Mouse (Mus musculus): ENCODE data around the gene Fgd6.

Fgd6 gene

DNA sequence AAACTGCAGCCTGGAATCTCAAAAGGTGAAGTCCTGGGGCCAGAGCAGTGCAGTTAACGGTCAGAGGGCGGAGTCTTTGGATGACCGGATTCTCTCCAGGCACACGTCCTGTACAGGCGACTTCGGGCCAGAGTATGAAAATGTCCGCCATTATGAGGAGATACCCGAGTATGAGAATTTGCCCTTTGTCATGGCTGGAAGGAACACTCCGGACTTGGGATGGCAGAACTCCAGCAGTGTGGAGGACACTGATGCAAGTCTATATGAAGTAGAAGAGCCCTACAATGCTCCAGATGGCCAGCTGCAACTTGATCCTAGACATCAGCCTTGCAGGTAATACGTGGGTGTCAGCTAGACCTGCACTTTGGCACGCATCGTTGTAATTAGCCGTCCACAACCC lies 9.5 kb downstream of the Fgd6 start:
- DNase-seq (ENCODE audit: low read depth, low spot score) = no peak

DNA sequence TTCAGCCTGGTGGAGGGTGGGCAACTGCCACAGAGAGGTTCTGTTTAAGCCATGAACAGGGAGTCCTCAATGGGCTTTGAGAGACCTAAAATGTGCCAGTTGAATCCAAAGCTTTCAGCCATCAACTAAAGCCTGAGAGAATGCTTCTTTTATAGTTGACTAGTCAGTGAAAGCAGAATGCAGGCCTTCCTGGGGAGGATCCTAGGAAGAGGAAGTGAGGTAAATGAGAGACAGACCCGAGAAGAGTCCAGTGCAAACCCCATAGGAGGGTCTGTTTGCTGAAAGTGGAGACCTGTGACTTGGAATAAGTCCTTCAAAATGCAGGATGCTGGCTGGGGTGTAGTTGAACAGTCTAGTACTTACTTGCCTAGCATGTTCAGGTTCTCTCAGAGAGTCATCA lies 11.2 kb downstream of the Fgd6 start:
- DNase-seq (ENCODE audit: low read depth, low spot score) = no peak

DNA sequence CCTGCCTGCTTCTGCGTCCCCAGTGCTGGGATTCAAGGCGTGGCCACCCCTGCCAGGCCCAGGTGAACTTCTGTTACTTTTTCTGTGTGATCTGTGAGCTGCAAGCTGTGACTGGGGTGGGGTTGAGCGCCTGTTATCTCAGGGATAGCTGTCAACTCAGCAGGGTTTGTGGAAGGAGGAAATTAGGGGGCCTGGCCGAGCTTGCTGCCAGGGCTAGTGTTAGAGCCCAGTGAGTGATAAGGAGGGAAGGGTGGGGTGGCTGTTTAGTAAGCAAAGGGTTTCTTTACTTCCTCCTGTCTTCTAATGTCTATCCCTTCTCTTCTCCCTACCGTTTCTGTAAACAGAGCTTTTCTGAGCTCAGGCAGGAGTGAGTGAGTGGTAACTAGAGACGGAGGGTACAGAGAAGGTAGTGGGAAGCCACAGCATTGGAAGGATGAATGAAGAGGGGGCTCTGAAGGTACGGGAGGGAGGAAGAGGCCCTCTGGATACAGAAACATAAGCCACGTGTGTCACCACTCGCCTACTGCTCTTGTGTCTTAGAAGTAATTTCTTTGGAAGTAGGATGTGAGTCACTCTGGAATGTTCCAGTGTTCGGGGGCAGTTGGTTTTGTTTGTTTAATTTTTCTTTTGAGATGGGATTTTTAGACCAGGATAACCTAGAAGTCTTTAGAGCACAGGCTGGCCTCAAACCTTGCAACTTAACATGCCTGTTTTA lies 12.2 kb downstream of the Fgd6 start:
- DNase-seq (ENCODE audit: low read depth, low spot score) = no peak

DNA sequence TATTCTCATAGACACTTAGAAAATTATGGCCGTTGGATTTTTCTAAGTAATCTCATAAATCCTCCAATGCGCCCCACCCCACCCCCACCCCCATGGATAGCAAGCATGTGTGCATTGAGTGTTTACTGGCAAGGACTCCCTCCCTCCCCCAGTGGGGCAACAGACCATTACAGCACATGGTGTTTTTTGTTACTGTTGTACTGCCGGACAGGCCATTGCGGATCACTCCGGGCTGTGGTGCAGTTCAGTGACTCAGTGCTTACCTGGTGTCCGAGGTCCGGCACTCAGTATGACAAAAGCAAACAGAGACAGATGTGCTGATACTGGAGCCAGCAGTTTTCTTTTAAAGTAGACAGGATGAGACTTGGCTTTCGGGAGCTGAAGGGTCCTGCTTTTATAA lies 13.3 kb downstream of the Fgd6 start:
- DNase-seq (ENCODE audit: low read depth, low spot score) = no peak

DNA sequence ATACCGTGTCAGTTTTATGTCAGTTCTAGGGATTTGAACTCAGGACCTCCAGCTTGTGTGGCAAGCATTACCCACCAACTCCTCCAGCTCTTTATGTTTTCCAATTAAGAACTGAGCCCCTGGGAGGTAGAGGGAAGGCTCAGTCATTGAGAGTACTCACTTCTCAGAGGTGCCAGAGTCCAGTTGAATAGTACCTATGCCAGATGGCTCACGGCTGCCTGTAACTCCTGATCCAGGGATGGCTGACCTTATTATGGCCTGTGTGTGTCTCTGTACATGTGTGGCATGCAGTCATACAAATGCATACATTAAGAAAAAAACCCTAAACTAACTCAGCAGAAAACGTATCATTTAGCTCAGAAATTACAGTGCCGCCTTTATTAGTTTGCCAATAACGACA lies 14.9 kb downstream of the Fgd6 start:
- no peak for DNase-seq (ENCODE audit: low read depth, low spot score)

DNA sequence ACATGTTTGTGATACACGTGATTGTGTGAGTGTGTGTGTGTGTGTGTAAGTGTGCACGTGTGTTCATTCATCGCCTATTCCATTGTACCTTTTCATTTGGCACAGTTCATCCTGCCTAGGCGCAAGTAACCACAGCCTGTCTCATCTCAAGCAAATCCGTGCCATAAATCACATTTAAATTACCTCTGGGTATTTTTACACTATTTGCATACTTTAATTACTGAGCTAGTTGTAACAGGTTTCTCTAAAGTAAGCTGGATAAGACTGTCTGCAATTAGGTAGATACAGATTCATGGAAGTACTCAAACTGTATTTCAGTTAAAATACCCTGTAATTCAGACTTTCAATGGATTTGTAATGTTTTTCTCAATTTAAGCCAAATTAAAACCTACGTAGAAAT lies 20.7 kb downstream of the Fgd6 start:
- DNase-seq (ENCODE audit: low read depth, low spot score) = no peak

DNA sequence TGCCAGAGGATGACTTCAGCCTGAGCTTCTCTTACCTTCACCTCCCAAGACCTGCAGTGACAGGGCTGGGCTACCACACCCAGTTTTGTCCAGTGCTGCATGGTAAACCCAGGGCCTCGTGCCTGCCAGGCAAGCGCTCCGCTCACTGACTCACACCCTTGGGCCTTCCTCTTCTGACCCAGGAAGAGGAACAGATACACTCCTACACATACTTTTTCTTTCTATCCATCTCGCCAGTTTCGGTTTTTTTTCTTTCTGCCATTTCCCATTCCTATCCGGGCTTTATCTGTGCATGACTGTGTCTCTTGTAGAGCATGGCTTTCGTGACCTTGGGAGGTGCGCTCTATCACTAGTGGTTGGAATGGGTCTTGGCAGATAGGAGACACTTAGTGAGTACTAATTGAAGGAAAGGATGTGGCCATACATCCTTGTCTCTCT lies 23.8 kb downstream of the Fgd6 start:
- no peak for DNase-seq (ENCODE audit: low read depth, low spot score)

DNA sequence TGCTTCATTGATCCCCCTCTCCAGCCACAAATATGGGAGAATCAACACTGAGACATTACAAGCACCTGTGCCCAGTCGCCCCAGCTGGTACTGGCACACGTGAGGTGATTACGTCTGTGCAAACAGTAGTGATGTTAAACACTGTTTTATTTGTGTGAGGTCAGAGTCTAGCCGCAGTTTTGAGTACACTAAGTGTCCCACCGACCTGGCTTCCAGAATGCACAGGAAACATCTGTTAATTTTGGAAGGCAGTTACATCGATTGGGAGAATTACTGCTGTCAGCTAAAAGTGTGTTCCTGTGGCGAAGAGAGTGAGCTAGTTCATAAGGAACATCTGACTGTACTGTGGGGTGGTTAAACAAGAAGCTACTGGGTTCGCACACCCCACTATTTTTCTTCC lies 24.4 kb downstream of the Fgd6 start:
- no peak for DNase-seq (ENCODE audit: low read depth, low spot score)

DNA sequence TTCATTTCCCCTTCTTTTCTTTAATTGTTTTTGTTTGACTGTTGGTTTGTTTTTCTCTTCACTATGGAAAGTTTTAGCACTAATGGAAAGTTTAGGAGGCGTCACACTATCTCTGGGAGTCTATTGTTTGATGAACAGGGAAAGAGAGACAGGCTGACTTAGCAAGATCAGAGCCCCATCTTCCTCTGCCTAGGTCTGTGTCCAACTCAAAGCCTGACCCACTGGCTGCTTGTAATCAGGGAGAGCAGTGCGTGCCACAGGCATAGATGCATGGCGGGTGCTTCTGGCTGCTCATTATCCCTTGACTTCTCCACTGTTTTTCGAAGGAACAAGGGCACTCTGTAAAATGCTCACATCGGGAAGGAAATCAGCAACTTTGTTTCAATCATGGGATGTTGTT lies 26.6 kb downstream of the Fgd6 start:
- no peak for DNase-seq (ENCODE audit: low read depth, low spot score)

DNA sequence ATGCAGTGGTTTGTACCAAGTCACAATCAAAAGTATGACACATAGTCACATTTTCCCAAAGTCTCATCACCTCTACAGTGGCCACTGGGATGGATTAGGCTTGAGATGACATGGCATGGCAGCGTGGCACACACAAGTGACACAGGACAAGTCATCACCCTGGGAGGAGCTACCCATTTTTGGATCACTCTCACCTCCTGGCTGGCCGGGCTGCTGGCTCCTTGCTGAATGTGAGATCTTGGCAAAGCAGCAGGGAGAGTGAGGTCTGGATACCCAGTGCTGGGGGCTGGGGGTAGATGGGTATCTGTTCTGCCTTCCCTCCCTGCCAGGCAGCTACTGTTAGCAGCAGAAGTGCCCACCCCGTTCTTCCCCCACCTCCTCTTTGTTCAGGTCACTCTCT lies 31.1 kb downstream of the Fgd6 start:
- DNase-seq (ENCODE audit: low read depth, low spot score) = no peak

DNA sequence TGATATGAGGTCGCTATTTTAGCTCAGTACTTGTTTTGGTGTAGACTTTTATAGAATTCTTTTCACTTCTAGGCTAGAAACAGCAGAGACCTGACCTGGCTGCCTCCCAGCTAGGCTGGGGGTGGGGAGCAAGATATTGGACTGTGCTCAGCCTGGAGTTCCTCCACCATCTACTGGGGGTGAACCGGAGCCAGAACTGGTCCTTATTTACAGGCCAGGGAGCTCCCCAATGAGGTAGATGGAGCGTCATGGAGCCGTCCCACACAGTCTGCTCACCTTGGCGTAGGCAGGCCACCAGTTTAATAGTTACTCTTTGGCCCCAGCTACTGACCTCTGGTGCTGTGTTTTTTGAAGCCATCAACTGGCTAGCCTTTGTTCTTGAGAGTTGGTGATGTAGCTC lies 32.9 kb downstream of the Fgd6 start:
- DNase-seq (ENCODE audit: low read depth, low spot score) = no peak

DNA sequence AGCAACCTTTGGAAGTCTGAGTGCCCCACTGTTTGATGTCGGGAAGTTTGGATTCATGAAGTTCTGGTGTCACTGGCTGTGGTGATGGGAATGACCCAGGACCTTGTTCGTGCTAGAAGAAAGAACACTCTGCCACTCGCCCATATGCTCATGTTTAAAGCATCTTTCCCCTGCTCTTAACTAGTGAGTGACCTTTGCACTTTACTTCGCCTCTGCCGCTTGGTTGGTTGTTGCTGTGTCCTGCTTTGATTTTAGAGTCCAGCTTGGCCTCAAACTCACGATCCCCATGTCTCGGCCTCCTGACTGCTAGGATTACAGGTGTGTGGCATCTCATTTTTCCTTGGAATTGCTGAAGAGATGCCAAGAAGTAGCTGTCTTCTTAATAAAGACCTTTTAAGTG lies 35.8 kb downstream of the Fgd6 start:
- DNase-seq (ENCODE audit: low read depth, low spot score) = no peak

DNA sequence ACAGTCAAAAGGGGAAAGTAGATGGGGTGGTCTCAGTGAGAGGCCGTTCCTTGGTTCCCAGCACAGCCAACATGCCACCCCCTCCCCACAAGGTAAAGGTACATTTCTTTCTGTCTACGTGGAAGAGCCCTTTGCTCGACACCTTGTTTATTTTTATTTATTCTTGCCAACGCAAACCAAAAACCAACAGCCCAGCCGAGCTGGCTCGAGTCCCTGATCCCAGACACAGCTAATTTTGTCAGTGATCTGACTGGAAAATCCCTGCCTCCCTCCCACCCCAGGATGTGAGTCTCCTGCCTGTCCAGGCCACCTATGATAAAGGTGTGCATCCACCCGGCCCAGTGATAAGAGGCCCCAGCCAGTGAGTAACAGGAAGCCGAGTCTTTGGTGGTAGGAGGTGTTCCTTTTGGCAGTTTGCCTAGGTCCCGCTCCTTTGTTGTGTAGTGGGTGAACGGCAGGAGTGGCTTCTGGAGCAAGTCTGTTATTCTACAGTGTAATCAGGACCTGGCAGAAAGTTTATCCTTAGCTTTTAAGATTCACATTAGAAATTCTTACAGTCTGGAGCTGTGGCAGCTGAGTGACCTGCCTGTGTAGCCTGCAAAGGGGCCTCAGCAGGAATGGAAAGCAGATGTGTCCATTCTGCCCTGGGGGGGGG lies 36.6 kb downstream of the Fgd6 start:
- no peak for DNase-seq (ENCODE audit: low read depth, low spot score)

DNA sequence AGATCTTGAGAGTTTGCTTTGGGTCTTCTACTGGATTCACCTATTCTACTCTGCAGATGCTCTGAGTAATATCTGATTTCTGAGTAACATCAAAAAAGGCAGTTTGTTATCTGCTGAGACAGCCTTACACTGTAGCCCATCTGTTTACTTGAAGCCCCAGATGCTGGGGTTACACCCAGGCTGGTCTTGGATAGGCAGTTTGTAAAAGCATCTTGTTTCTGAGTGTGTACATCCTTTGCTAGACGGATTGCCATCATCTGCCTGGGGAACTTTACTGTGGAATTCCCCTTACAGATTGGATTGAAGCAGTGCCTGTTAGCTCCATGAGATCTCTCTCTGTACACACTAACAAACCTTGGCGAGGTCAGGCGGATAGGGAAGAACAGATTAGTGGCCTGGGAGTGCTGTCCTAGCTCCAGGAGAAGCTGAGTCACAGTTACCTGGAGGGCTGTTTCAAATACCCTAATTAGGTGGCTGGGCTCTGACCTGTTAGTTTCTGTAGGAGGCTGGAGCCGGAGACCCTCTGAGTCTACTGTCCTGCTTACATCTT lies 37.2 kb downstream of the Fgd6 start:
- no peak for DNase-seq (ENCODE audit: low read depth, low spot score)

DNA sequence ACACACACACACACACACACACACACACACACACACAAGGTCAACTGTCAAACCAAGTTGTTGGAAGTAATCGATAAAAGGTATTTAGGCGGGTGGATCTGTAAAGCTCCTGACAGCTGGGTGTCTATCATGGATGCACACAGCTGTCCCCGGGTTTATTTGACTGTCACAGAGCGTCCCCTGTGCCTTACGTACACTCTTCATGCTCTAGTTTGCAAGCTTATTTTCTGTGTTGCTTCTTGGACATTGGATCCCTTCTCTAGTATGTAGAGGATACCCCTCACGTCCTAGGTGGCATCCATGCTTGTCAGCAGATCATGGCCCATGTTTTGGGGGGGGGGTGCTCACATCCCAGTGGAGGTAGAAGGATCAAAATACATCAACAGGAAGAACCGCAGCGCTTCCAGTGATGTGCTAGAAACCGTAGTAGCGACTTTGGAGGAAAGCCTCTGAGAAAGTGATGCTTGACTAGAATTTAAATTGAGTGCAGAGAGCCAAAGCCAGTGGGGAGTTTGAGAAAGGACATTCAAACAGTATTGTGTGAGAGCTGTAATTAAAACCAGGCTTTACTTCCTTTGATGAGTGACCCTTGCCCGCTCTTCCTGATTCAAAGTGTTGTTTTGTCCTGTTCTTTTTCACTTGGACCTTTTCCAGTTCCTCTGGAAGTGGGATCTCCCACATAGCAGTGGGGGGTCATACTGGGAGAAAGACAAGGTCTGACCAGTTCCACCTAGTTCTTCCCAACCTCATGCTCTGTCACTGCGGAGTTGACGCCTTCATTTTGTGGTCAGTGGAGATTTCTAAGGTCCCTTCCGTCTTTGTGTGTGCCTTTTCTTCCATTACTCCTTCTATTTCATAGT lies 41.4 kb downstream of the Fgd6 start:
- DNase-seq (ENCODE audit: low read depth, low spot score) = no peak

DNA sequence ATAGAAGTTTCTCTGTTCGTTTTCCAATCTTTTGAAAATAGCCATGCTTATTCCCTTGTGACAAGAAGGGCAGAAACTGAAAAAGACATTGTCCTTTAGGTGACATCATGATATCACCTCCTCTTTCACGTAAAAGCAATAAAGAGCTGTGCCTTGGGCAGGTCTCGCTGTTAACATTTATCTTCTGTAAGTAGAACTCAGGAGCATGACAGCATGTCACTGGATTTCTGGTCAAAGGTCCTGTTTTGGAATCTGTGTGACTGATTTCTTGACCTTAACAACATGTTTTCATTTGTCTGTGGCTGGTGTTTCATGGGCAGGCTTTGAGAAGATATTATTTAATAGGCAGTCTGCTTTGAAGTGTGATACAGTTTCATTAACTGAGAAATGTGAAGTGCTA lies 44.9 kb downstream of the Fgd6 start:
- DNase-seq (ENCODE audit: low read depth, low spot score) = no peak

DNA sequence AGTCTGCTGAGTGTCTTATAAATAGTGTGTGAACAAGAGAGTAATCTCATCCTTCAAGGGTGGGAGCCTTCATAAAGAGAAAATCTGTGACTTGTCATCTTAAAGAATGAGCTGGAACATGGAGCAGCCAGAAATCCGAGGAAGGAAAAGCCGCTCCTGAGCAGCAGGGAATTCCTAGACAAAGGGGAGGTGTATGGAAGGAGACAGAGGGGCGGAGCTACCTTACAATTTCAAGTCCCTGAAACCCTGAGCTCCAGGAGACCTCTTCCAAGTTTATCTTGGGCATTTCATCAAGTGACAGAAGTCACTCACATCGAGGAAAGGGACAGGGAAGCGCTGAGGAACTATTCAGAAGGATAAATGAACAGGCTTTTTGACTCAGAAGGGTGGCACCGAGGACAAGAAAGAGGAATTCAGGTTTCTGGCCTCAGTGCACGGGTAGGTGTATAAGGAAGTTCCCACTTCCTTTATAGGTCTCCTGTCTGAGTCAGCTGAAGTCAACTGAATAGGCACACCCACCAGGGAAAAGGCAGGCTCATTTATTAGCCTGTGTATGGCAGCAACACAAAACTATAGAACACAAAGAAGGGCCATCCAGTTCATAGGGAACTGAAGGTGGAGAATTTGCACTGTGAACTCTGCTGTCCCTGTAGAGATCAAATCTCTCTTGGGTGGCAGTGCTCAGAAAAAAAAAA lies 46.4 kb downstream of the Fgd6 start:
- DNase-seq (ENCODE audit: low read depth, low spot score) = no peak

DNA sequence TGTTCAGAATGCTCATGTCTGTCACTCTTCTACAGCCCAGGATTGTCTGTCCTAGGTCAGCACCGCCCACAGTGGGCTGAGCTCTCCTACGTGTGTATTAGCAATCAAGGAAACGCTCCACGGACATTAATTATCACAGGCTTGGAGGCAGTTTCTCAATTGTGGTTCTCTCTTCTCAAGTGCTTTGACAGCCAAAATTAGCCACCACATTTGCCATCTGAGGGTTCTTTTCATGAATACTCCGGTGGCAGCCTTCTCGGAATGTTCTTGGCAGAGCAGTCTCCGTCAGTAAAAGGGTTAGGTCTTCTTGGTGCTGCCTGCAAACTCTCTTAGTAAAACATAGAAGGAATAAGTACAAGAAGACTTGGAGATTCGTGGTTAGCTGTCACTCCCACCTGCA lies 50.5 kb downstream of the Fgd6 start:
- DNase-seq (ENCODE audit: low read depth, low spot score) = no peak

DNA sequence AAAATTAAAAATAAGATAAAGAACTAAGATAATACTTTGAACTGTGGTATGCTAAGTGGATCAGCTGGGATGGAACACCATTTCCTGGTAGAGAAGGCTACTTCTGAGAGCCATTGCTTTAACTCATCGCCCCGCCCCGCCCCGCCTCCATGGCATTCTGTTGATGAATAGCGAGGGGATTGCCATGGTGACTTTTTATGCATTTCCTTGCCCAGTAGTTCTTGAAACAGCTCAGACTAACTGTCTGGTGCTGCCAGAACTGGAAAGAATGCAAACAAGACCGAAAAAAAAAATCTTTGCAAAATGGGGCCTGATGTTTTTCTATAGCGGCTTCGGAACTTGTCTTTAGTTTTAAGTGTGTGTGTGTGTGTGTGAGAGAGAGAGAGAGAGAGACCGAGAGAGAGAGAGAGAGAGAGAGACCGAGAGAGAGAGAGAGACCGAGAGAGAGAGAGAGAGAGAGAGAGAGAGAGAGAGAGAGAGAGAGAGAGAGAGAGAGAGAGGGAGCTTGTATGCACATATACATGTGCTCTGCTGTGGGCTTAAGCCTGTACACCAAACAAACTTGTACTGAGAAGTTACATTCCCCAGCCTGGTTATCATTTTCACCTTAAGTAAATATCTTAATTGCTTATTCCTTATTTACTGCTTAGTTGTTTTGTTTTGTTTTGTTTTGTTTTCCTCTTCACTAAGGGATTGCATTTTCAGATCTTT lies 51.7 kb downstream of the Fgd6 start:
- no peak for DNase-seq (ENCODE audit: low read depth, low spot score)

DNA sequence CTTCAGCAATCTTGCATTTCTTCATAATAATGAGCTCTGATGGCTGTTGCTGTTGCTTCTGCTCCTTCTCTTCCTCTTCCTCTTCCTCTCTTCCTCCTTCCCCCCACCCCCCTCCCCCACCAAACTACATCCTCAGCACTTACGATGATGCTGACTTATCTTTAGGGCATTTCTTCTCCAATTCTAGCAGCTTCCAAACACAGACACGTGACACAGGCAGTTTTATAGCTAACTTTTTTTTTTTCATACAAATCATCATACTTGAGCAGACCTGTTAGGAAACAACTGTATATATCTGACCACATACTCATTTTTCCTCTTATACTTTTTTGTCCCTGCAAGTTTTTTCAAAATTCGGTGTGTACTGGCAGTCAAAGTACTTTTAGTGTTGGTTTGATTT lies 54.2 kb downstream of the Fgd6 start:
- DNase-seq (ENCODE audit: low read depth, low spot score) = no peak

DNA sequence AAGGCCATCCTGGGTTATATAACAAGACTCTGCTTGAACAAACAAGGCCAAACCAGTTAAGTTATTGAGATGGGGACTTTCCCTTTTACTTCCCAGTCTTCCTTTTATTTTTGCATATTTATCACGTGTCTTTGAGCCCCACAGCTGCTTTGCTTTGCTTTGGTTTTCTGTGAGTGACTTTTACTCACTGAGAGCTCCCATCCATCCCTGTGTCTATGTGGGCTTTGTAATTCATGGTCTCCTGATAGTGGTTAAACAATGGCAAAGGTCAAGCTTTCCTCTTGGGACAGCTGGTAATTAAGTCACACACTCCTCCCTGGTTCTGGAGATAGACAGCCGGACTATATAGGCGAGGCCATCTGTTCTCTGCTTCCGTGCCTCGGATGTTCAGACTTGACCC lies 57.7 kb downstream of the Fgd6 start:
- no peak for DNase-seq (ENCODE audit: low read depth, low spot score)
